Mouse (Mus musculus) embryonic fibroblast, embryonic 13.5 days (primary cell): ENCODE measurements around the gene Arhgap19.

Experiments used
- CTCF ChIP-seq: IDR thresholded peaks from 2 replicates; pipeline ENCODE4 v1.5.1; 2011; ENCODE audit warnings: mild to moderate bottlenecking, control low read depth, low read length, moderate library complexity, borderline replicate concordance; ENCODE audit not compliant: insufficient read depth
- POLR2A ChIP-seq: IDR thresholded peaks from 2 replicates; pipeline ENCODE4 v1.6.1; 2011; ENCODE audit warnings: low read depth, mild to moderate bottlenecking, control low read depth, low read length, moderate library complexity

GRCm38 (mm10) chr19:41829381-41830105 lies 27.7 kb upstream of the Arhgap19 start, which contains the start of gene Frat1:
- TF ChIP-seq POLR2A (no peak), CTCF (no peak)
